Mouse (Mus musculus): Measurements from ENCODE around the gene Vmn1r122. TPM values are rescaled to one million over a fixed set of nuclear protein-coding genes. Genes with fewer than 3 reads are reported as not detected.
"Not testable (repeated sequence)": the region's sequence is repeated elsewhere in the genome, so short reads cannot be mapped to it uniquely, and the experiment has no call there.

Gene Vmn1r122
- polyA plus RNA-seq (2015; fragmentation: Nextera tagmentation; extraction: Ambion mirVana): not detected in 2 replicates

GRCm38 (mm10) chr7:21134028-21134427, at the start of gene Vmn1r122:
Gene Vmn1r122, minus strand, starts transcription at chr7:21134128.
- H3K4me3 ChIP-seq (replicated peaks); H3K9ac ChIP-seq; H3K27ac ChIP-seq; H3K4me2 ChIP-seq; H3K27me3 ChIP-seq (replicated peaks); H3K9me3 ChIP-seq; ATAC-seq (ENCODE audit: insufficient read depth, low FRiP score, low read depth); H3K4me1 ChIP-seq; H3K36me3 ChIP-seq: not testable (repeated sequence)
- WGBS: 62% methylated on average over 3 of the region's 3 CpGs

DNA sequence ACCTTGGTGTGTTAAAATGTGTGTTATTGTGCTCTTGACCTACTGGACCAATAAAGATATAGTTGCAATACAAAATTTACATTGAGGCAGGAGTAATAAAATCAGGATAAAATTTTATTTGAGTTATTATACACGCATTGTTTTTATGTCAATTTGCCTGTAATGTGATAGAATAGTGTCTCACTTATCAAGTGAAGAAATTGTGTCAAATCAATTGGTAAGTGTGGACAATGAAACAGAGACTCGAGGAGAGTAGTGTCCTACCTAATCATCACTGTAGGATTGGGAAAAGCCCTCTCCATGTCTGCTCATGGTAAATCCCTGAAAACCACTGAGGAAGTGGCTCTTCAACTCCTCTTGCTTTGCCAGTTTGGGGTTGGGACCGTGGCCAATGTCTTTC, 28.0 kb upstream of the Vmn1r122 start, which contains the start of gene Vmn1r123:
Gene Vmn1r123 (plus strand): TSS at position 301 of the 400 bp plus-strand sequence.
- not testable (repeated sequence) for H3K9ac ChIP-seq; H3K27ac ChIP-seq; H3K4me2 ChIP-seq; H3K27me3 ChIP-seq (replicated peaks); H3K36me3 ChIP-seq; H3K9me3 ChIP-seq; H3K4me1 ChIP-seq; H3K4me3 ChIP-seq (replicated peaks); ATAC-seq (ENCODE audit: insufficient read depth, low FRiP score, low read depth)
- WGBS: 0% methylated on average over 1 of the region's 3 CpGs

- H3K4me3 ChIP-seq (replicated peaks); H3K36me3 ChIP-seq; H3K4me1 ChIP-seq; ATAC-seq (ENCODE audit: insufficient read depth, low FRiP score, low read depth); H3K27ac ChIP-seq; H3K9me3 ChIP-seq; H3K4me2 ChIP-seq; H3K27me3 ChIP-seq (replicated peaks); H3K9ac ChIP-seq: not testable (repeated sequence)
- WGBS: 77% methylated on average over 4 of the region's 5 CpGs
Measured at GRCm38 (mm10) chr7:21098413-21098812, 35.5 kb downstream of the Vmn1r122 start, which contains the start of gene Vmn1r121. Gene Vmn1r121, minus strand, starts transcription at chr7:21098513.

Other genes starting within 250 kb of the Vmn1r122 start
- gene Vmn1r118, start 221.8 kb downstream of the Vmn1r122 start, polyA plus RNA-seq (2015; fragmentation: Nextera tagmentation; extraction: Ambion mirVana): not detected in 2 replicates
- not detected in 2 replicates for gene Vmn1r119, start 121.7 kb downstream of the Vmn1r122 start, polyA plus RNA-seq (2015; fragmentation: Nextera tagmentation; extraction: Ambion mirVana)
- gene Vmn1r120, start 80.3 kb downstream of the Vmn1r122 start, polyA plus RNA-seq (2015; fragmentation: Nextera tagmentation; extraction: Ambion mirVana): not detected in 2 replicates
- not detected in 2 replicates for gene Vmn1r121, start 35.6 kb downstream of the Vmn1r122 start, polyA plus RNA-seq (2015; fragmentation: Nextera tagmentation; extraction: Ambion mirVana)
- not detected in 2 replicates for gene Vmn1r123, start 28.1 kb upstream of the Vmn1r122 start, polyA plus RNA-seq (2015; fragmentation: Nextera tagmentation; extraction: Ambion mirVana)
- not detected in 2 replicates for gene Gm5157, start 56.3 kb upstream of the Vmn1r122 start, polyA plus RNA-seq (2015; fragmentation: Nextera tagmentation; extraction: Ambion mirVana)
- not detected in 2 replicates for gene Vmn1r124, start 126.5 kb upstream of the Vmn1r122 start, polyA plus RNA-seq (2015; fragmentation: Nextera tagmentation; extraction: Ambion mirVana)
- not detected in 2 replicates for gene Vmn1r125, start 138.1 kb upstream of the Vmn1r122 start, polyA plus RNA-seq (2015; fragmentation: Nextera tagmentation; extraction: Ambion mirVana)
- not detected in 2 replicates for gene Vmn1r126, start 167.3 kb upstream of the Vmn1r122 start, polyA plus RNA-seq (2015; fragmentation: Nextera tagmentation; extraction: Ambion mirVana)
- gene Vmn1r127, start 185.7 kb upstream of the Vmn1r122 start, polyA plus RNA-seq (2015; fragmentation: Nextera tagmentation; extraction: Ambion mirVana): not detected in 2 replicates
- not detected in 2 replicates for gene Vmn1r128, start 215.2 kb upstream of the Vmn1r122 start, polyA plus RNA-seq (2015; fragmentation: Nextera tagmentation; extraction: Ambion mirVana)
- gene Vmn1r129, start 227.2 kb upstream of the Vmn1r122 start, polyA plus RNA-seq (2015; fragmentation: Nextera tagmentation; extraction: Ambion mirVana): not detected in 2 replicates

Data from stomach, embryonic 15.5 days (tissue).